Mouse (Mus musculus) midbrain, embryonic 14.5 days (tissue): ENCODE results near the gene Ngfr. TPM values are rescaled to one million over a fixed set of nuclear protein-coding genes. Genes with fewer than 3 reads are reported as not detected.

Experiments used
- ATAC-seq: fragments of 200-750 bp; cut with Nextera tagmentation; 2 replicates; pipeline ENCODE4 v1.8.0; 2017; ENCODE audit warnings: moderate number of reproducible peaks, moderate library complexity; ENCODE audit not compliant: low FRiP score, low TSS enrichment
- DNase-seq: peaks from one replicate; pipeline ENCODE4 v3.0.0-alpha.2; 2015
- H3K27ac ChIP-seq: fragments of 300-500 bp; sonication (generic); replicated peaks from 2 replicates; pipeline ENCODE4 v1.5.1; 2014; ENCODE audit warnings: mild to moderate bottlenecking, low read depth, low read length, moderate library complexity
- H3K27me3 ChIP-seq: fragments of 300-500 bp; sonication (generic); 2 replicates; pipeline ENCODE4 v1.6.1; 2014; ENCODE audit warnings: low read length, control low read depth, mixed read lengths; ENCODE audit not compliant: control insufficient read depth, insufficient read depth
- H3K36me3 ChIP-seq: fragments of 300-500 bp; sonication (generic); 2 replicates; pipeline ENCODE4 v1.6.1; 2014; ENCODE audit warnings: low read length, control low read depth; ENCODE audit not compliant: control insufficient read depth, insufficient read depth
- H3K4me1 ChIP-seq: fragments of 300-500 bp; sonication (generic); 2 replicates; pipeline ENCODE4 v1.6.1; 2014; ENCODE audit warnings: mild to moderate bottlenecking, antibody characterized with exemption, low read length, control low read depth; ENCODE audit not compliant: control insufficient read depth, insufficient read depth
- H3K4me2 ChIP-seq: fragments of 300-500 bp; sonication (generic); 2 replicates; pipeline ENCODE4 v1.6.1; 2014; ENCODE audit warnings: mild to moderate bottlenecking, low read length, moderate library complexity
- H3K4me3 ChIP-seq: fragments of 300-500 bp; sonication (generic); replicated peaks from 2 replicates; pipeline ENCODE4 v1.5.1; 2014; ENCODE audit warnings: low read depth, low read length
- H3K9ac ChIP-seq: fragments of 300-500 bp; sonication (generic); replicated peaks from 2 replicates; pipeline ENCODE4 v1.6.1; 2014; ENCODE audit warnings: mild to moderate bottlenecking, low read length, moderate library complexity
- H3K9me3 ChIP-seq: fragments of 300-500 bp; sonication (generic); 2 replicates; pipeline ENCODE4 v1.6.1; 2016; ENCODE audit warnings: low read length, control low read depth, mixed read lengths; ENCODE audit not compliant: control insufficient read depth
- WGBS: fragments of 180-500 bp; shearing (Covaris S2); extraction: QIAGEN DNeasy Blood & Tissue Kit; methylation state at CpG from one replicate; pipeline ENCODE4 v1.1.7; 2014; 5-methylcytosine and 5-hydroxymethylcytosine counted together
- polyA plus RNA-seq: library from polyadenylated mRNA; unstranded; fragments of >200 nt; fragmentation: Nextera tagmentation; extraction: Ambion mirVana; gene quantifications from 2 replicates; pipeline ENCODE4 v1.2.1, GENCODE M21; 2014

Gene Ngfr
- polyA plus RNA-seq, 1 experiment from 2014 or later: 13.7 TPM

DNA sequence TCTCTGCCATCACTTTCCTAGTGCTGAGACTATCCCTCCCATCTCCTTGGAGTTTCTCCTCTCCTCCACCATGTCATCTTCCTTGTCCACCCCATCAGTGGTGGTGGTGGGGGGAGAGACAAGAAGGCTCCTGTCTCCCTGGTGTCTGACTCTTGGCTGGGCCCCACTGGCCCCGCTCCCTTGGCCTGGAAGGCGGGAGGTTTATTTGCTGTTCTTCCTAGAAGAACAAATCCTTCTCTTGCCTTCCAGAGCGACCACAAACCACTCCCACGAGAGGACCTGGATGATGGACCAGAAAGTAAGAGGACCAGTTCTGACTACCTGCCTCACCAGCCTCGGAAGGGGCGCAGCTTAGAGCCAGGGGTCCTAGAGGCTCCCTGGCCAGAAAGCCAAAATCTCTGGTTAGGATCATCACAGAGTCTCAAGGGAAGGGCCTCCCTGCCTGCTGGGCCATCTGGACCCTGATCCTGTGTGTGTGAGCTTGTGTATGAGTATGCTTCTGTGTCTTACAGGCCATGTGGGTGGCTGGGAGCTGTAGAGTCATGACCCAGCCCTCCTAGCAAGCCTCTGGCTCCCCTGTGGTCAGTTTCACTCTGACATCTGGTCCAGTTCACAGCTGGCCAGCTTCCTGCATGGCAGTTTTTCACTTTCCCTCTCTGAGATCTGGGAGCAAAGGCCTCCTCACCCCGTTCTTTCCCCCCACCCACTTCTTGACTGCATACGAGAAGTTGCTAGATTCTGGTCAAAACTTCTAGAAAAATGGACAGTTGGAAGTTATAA is 19.4 kb downstream of the Ngfr start:
- H3K4me2 ChIP-seq: no peak overlapping the region
- ATAC-seq (no peak), DNase-seq (no peak)
- no peak overlapping the region for H3K4me3 ChIP-seq
- H3K4me1 ChIP-seq: peaks cover 3% of the 10 kb centered on the region; the same call in 1 of the 2 replicates
- 77% methylated on average over 8 of the region's 8 CpGs for WGBS
- no peaks in the 10 kb centered on the region for H3K9me3 ChIP-seq
- no peak overlapping the region for H3K9ac ChIP-seq
- H3K36me3 ChIP-seq: no peaks in the 10 kb centered on the region
- no peak overlapping the region for H3K27ac ChIP-seq
- no peaks in the 10 kb centered on the region for H3K27me3 ChIP-seq

DNA sequence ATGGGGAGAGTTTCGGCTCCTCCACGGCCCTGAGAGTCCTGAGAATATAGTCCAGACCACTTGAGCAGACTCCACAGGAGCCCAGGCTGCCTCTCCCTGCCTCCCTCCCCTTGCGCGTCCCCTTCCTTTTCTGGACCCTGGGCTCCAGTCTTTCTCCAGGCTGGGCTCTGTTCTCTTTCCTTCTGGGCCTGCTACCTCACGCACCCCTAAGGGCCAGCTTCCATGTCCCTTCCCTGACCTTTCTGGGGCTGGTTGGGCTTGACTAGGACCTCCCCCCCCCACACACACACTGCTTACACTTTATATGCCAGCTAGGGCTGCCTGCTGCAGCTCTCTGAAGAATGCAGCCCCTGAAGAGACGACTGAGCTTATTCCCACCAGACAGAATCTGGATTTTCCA is 20.2 kb downstream of the Ngfr start:
- Histone ChIP-seq H3K4me1 (peaks cover 3% of the 10 kb centered on the region; the same call in 1 of the 2 replicates), H3K36me3 (no peaks in the 10 kb centered on the region), H3K27me3 (no peaks in the 10 kb centered on the region), H3K4me3 (no peak overlapping the region), H3K9ac (no peak overlapping the region), H3K27ac (no peak overlapping the region), H3K9me3 (no peaks in the 10 kb centered on the region), H3K4me2 (no peak overlapping the region)
- DNase-seq (no peak), ATAC-seq (no peak)
- 77% methylated on average over 6 of the region's 6 CpGs for WGBS

- no peaks in the 10 kb centered on the region for H3K4me1 ChIP-seq
- no peaks in the 10 kb centered on the region for H3K9me3 ChIP-seq
- H3K36me3 ChIP-seq: no peaks in the 10 kb centered on the region
- H3K4me3 ChIP-seq: no peak overlapping the region
- H3K27me3 ChIP-seq: no peaks in the 10 kb centered on the region
- H3K27ac ChIP-seq: no peak overlapping the region
- 91% methylated on average over 10 of the region's 10 CpGs for WGBS
- H3K4me2 ChIP-seq: no peak overlapping the region
- DNase-seq (no peak), ATAC-seq (no peak)
- no peak overlapping the region for H3K9ac ChIP-seq
These were observed 22.2 kb downstream of the Ngfr start for GRCm38 (mm10) chr11:95565327-95565726.

DNA sequence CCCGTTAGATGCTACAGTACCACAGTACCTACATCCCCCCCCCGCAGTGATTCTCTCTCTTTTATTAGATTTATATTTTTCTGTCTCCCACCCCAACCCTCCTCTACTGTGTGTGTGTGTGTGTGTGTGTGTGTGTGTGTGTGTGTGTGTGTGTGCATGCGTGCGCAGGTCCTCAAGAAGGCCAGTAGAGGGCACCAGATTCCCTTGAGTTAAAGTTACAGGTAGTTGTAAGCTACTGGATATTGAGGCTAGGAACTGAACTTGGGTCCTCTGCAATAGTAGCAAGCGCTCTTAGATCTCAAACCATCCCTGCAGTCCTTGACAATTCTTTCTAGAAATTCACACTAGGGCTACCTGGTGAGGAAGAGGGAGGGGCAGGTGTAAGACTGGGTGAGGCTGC is 23.7 kb downstream of the Ngfr start:
- WGBS: over 99% methylated on average over 5 of the region's 5 CpGs
- Histone ChIP-seq H3K27ac (no peak overlapping the region), H3K9ac (no peak overlapping the region), H3K36me3 (no peaks in the 10 kb centered on the region), H3K4me2 (no peak overlapping the region), H3K4me3 (no peak overlapping the region), H3K27me3 (no peaks in the 10 kb centered on the region), H3K4me1 (no peaks in the 10 kb centered on the region), H3K9me3 (no peaks in the 10 kb centered on the region)
- no peak for DNase-seq
- ATAC-seq: no peak

GRCm38 (mm10) chr11:95560773-95561172 is 26.8 kb downstream of the Ngfr start:
- DNase-seq (no peak), ATAC-seq (no peak)
- H3K9ac ChIP-seq: no peak overlapping the region
- WGBS: 83% methylated on average over 3 of the region's 3 CpGs
- H3K27me3 ChIP-seq: no peaks in the 10 kb centered on the region
- H3K4me3 ChIP-seq: no peak overlapping the region
- H3K36me3 ChIP-seq: no peaks in the 10 kb centered on the region
- H3K4me1 ChIP-seq: no peaks in the 10 kb centered on the region
- H3K4me2 ChIP-seq: no peak overlapping the region
- no peak overlapping the region for H3K27ac ChIP-seq
- H3K9me3 ChIP-seq: no peaks in the 10 kb centered on the region

DNA sequence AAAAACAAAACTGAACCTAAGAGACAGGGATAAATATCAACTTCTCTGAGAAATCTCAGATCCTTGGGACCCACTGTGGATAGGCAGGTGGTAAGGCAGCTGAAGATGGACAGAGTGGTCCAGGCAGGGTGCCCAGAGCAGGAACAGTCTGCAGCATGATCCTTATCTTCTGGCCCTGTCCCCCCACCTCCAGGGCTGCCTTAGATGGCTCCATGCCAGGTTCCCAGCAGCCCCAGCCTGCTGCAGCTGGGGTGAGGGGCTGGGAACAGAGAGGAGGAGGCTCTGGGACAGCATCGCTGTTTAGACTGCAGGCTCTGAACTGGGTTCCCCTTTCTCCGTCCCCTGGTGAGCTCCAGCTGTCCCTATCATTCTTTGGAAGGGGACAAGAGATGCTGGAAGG is 27.8 kb downstream of the Ngfr start:
- no peaks in the 10 kb centered on the region for H3K36me3 ChIP-seq
- H3K27me3 ChIP-seq: no peaks in the 10 kb centered on the region
- 68% methylated on average over 2 of the region's 2 CpGs for WGBS
- H3K27ac ChIP-seq: no peak overlapping the region
- no peak overlapping the region for H3K4me3 ChIP-seq
- DNase-seq (no peak), ATAC-seq (no peak)
- H3K9me3 ChIP-seq: no peaks in the 10 kb centered on the region
- H3K9ac ChIP-seq: no peak overlapping the region
- no peaks in the 10 kb centered on the region for H3K4me1 ChIP-seq
- H3K4me2 ChIP-seq: no peak overlapping the region

DNA sequence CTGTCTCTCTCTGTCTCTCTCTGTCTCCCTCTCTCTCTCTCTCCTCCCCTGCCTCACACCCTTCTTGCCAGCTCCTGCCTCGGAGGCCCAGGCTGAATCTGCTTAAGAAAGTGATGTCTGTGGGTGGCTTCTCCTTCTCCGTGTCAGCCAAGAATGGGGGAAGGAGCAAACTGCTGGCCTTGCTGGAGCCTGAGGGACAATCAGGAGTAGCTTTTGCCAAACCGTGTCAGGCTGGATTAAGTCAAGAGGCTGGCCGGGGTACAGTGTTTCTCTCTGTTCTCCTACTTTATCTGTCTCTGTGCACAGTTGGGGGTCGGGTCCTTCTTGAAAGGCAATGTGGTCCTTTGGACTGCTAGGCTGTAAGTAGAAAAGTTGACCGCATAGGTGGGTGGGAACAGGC is 29.8 kb downstream of the Ngfr start:
- no peak overlapping the region for H3K27ac ChIP-seq
- H3K4me2 ChIP-seq: no peak overlapping the region
- ATAC-seq: no peak
- no peak overlapping the region for H3K4me3 ChIP-seq
- H3K4me1 ChIP-seq: no peaks in the 10 kb centered on the region
- no peaks in the 10 kb centered on the region for H3K9me3 ChIP-seq
- H3K36me3 ChIP-seq: no peaks in the 10 kb centered on the region
- H3K27me3 ChIP-seq: no peaks in the 10 kb centered on the region
- no peak for DNase-seq
- WGBS: 18% methylated on average over 6 of the region's 6 CpGs
- H3K9ac ChIP-seq: no peak overlapping the region

- WGBS: 83% methylated on average over 6 of the region's 6 CpGs
- Histone ChIP-seq H3K36me3 (no peaks in the 10 kb centered on the region), H3K27ac (no peak overlapping the region), H3K9ac (no peak overlapping the region), H3K27me3 (no peaks in the 10 kb centered on the region), H3K4me3 (no peak overlapping the region), H3K4me2 (no peak overlapping the region), H3K4me1 (no peaks in the 10 kb centered on the region), H3K9me3 (0 out of 2 replicates have a peak, but pooled peaks cover under 1% of the 10 kb centered on the region)
- DNase-seq: no peak
- ATAC-seq: no peak
These were observed 30.5 kb downstream of the Ngfr start for GRCm38 (mm10) chr11:95557032-95557431.

- Histone ChIP-seq H3K27me3 (no peaks in the 10 kb centered on the region), H3K4me3 (no peak overlapping the region), H3K9ac (no peak overlapping the region), H3K4me2 (no peak overlapping the region), H3K9me3 (0 out of 2 replicates have a peak, but pooled peaks cover 7% of the 10 kb centered on the region), H3K36me3 (no peaks in the 10 kb centered on the region), H3K4me1 (no peaks in the 10 kb centered on the region), H3K27ac (no peak overlapping the region)
- no peak for ATAC-seq
- WGBS: 68% methylated on average over 8 of the region's 8 CpGs
- DNase-seq: no peak
These were observed 32.3 kb downstream of the Ngfr start for GRCm38 (mm10) chr11:95555279-95555678.
